Mouse (Mus musculus) layer of hippocampus, adult 11-12 months (tissue): Measurements from ENCODE around the gene Prx.
A peak's percentile ranks its signal among the peaks of the same experiment; 100 is the strongest.
"Not testable (repeated sequence)": the region's sequence is repeated elsewhere in the genome, so short reads cannot be mapped to it uniquely, and the experiment has no call there.

Source experiments
- DNase-seq: peaks from one replicate; pipeline ENCODE4 v3.0.0; 2022; ENCODE audit warnings: low spot score

Prx gene

DNA sequence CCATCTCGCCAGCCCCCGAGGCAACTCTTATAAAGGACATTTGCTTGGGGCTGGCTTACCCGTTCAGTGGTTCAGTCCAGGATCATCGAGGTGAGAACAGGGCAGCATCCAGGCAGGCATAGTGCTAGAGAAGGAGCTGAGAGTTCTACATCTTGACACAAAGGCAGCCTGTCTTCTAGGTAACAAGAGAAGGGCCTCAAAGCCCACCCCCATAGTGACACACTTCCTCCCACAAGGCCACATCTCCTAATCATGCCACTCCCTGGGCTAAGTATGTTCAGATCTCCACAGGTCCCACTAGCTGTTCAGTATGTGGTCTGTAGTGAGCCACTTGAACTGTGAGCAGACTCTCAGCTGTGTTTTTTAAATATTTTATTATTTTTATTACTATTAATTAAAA, 15.3 kb upstream of the Prx start:
- no peak for DNase-seq

DNA sequence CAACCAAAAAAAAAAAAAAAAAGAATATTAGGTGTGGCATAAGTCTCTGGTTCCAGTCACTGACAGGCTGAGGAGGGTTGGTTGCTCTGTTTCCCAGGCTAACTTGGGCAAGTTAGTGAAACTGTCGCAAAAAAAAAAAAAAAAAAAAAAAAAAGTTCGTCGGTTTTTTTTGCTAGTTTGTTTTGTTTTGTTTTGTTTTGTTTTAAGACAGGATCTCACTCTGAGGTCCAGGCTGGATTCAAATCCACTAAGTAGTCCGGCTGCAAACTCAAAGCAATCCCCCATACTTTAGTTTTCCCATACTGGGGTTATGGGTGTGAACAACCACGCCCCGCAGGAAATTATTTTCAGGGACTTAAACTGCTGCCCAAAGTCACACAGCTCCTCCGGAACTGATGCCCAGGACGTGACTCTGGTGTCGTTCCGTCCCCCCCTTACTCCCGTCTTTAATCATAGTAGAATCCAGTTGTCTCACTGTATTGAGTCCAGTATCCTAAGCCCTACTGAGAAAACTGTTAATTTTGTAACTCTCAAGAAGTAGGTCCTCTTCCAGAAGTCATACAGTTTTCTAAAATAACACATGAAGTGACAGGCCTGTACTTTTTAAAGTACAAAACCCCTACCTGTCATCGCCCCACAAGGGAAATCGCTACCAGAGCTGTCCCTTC, 12.9 kb upstream of the Prx start:
- no peak for DNase-seq

DNA sequence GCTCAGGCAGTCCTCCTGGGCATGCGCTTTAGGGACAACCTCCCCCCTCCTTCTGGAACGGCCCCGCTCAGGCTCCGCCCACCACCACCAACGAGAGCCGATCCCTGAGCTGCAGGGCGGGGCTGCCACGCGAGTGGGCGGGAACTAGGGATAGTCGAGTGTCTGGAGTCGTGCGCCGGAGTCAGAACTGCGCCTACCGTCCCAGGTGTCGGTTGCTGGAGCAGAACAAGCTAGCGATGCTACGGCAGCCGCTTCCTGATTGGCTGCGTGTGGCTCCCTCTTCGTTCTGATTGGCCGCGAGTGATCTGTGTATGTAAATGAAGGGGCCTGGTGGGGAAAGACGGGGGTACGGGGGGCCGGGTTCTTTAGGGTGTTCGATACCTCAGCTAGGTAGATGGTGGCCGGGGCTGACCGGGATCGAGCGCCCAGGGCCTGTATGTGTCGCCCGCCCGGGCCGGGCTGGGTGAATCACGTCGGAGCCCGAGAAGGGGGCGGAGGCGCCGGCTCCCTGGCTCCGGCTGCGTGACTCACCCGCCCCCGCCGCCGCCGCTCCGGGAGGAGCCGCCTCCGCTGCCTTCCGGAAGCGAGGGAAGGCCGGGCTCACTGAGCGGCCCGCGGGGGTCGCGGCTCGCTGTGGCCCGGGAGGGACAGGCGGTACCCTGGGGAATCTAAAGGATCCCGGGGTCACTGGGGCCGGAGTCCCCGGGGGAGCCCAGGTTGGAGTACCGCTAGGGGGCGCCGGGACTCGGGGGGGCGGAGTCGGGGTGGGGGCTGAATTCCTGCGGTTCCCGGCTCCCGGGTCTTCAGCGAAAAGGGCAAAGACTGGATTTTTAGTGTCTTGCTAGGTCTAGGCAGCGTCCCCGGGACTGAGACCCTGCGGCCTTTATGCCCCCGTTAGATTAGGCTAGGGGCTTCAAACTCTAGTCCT, 12.1 kb upstream of the Prx start, which contains the start of gene Sertad1:
Gene Sertad1 (plus strand): TSS at position 141 of the 928 bp plus-strand sequence.
- peak; percentile 99 for DNase-seq

DNA sequence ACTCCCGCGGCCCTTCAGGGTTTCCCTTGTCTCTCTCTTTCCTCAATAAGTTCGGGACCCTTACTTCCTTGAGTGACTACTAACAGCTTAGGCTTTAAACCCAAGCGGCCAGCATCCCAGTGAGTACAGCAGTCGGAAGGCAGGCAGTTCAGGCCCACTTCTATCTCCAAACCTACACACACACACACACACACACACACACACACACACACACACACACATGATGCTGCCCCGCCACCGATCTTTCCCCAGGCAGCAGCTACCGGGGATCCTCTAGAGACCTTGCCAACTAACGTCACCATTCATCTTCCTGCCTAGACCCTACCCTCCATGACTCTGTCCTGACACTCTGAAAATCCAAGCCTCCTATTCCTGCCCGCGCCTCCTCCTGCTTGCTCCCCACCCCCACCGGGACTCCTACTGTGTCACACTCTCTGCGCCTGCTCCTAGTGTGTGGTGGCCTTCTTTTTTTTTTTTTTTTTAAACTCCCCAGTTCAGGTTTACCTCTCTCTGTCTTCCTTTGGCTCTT, 11.3 kb upstream of the Prx start:
- DNase-seq: peak; percentile 61

DNA sequence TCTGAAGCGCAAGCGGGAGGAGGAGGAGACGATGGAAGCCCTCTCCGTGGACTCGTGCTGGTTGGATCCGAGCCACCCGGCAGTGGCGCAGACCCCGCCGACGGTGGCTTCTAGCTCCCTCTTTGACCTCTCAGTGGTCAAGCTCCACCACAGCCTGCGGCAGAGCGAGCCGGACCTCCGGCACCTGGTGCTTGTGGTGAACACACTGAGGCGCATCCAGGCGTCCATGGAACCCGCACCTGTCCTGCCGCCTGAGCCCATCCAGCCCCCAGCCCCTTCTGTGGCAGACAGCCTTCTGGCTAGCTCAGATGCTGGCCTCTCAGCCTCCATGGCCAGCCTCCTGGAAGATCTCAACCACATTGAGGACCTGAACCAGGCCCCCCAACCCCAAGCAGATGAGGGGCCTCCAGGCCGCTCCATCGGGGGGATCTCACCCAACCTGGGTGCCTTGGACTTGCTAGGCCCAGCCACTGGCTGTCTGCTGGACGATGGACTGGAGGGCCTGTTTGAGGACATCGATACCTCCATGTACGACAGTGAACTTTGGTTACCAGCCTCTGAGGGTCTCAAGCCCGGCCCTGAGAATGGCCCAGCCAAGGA, 9.8 kb upstream of the Prx start:
- no peak for DNase-seq

DNA sequence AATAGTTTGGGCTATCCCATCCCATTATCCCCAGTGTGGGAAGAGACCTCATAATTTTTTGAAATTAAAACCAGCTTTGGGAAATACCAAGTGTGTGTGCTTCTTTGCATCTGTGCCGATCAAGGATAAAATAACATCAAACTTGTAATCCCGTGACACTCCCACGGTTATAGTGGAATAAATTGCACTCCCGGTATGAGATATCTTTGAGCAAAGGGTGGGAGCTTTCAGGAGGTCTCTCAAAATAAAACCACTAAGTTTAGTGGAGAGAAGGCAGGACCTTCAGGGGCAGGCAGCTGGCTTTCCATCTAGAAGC, 8.9 kb upstream of the Prx start:
- DNase-seq: no peak

DNA sequence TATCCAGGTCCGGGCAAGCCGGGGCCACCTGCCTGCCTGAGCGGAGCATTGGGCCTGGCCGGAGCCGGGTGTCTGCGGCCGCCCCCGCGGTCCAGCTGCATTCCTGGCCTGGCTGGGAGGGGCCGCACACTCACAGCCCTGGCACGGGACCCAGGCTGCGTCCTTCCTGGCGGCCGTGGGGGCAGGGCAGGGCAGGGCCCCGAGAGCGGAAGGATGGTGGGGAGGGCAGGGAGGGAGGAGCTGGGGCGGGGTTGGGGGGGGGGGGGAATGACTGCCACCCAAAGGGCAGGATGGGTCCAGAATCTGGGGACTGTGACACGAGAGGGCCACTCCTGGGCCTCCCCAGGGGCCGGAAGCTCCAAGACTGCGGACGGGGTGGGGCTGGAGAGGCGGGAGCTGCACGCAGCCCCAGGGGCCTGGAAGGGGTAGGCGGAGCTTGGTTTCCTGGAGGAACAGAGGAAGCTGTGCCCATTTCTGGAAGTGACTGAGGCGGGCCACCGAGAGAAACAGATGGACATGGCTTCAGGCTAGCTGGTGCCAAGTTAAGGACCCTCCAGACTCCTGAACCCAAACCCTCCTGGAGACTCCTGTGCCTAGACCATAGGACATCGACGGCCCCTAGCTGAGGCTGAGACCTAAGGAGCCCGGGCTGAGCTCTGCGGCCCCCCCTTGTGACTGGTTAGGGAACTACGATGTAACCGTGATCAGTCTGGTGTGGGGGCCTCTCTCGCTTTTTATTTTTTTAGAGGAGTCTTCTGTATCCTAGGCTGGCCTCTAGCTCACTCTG, 8.4 kb upstream of the Prx start:
- DNase-seq: peak; percentile 89

DNA sequence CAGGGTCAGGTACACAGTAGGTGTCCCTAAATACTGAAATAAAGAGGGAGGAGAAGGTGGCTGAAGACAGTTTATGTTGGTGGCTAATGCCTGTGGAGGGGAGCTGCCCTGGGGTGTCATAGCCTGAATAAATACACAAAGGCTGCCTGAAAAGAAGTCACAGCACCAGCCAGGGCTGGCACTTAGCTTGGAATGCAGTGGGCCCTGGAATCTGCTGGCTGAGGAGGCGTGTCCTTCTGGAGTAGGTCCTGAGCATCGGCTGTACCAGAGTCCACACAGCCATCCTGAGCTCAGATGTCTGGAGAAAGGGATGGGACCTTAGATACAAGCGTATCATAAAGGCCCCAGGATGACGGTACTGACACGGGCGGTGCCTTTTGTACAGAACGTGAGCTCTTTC, 7.3 kb upstream of the Prx start:
- no peak for DNase-seq

DNA sequence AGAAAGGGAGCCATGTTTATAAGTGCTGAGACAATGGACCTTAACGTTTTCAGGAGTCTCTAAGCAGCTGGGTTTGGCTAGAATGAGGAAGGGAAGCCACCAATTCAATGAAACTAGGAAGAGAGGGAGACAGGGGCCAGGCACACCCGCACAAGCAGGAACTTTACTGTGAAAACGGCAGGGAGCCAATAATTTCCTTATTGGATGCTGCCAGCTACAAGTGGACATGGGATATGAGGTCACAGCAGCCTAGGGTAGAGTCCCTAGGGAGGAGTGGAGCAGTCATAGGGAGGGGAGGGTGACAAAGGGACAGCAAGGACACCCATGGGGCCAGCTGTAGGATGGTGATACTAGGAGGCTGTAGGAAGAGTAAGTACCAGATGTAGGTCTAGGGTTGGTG, 6.1 kb upstream of the Prx start:
- no peak for DNase-seq

DNA sequence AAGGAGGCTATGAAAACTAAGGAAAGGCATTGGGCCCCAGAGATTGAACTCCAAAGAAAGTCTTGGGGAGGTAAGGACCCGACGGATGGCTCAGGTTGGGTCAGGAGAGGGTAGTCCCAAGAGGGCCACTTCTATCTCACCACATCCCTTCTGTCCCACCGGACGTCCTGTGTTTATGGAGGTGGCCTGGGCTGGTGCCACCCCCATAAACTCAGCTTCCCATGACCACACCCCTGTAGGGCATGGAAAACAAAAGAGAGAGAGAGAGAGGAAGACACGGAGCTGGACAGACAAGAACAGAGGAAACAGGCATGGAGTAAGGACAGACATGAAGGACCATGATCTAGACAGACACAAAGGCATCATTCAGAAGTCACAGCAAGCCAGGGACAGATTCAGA, 5.7 kb upstream of the Prx start:
- DNase-seq: no peak

DNA sequence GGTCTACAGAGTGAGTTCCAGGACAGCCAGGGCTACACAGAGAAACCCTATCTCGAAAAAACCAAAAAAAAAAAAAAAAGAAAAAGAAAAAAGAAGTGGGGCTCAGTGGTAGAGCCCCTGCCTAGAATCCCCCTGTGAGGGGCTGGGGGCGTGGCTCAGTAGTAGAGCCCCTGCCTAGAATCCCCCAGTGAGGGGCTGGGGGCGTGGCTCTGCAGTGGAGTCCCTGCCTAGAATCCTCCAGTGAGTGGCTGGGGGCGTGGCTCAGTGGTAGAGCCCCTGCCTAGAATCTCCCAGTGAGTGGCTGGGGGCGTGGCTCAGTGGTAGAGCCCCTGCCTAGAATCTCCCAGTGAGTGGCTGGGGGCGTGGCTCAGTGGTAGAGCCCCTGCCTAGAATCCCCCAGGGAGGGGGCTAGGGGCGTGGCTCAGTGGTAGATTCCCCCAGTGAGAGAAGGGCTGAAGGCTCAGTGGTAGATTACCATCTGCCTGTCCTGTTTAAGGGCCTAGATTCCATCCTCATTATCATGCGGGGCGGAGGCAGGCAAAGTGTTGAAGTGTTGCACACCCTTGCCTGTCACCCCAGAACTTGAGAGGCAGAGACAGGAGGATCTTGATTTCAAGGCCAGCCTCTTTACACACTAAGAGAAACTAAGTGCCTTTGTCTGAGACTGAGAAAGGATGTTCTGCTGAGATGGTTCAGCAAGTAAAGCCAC, 4.3 kb upstream of the Prx start:
- not testable (repeated sequence) for DNase-seq

DNA sequence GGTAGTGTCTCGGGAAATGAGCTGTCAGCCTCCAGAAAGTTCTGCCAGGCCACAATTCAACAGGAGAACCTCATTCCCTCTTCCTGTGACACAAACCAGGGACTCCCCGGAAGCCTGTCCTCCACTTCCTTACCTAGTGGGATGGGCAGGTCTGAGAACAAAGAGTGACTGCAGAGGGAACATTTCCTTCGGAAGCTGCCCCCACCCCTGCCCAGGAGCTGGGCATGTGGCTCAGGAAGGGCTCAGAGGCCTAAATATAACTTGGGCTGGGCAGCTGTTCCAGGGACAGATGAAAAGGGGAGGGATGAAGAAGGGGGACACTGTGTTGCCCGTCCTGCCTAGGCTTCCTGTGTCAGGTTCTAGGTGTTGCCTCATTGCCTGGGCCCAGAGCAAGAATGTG, 2.5 kb downstream of the Prx start:
- no peak for DNase-seq

DNA sequence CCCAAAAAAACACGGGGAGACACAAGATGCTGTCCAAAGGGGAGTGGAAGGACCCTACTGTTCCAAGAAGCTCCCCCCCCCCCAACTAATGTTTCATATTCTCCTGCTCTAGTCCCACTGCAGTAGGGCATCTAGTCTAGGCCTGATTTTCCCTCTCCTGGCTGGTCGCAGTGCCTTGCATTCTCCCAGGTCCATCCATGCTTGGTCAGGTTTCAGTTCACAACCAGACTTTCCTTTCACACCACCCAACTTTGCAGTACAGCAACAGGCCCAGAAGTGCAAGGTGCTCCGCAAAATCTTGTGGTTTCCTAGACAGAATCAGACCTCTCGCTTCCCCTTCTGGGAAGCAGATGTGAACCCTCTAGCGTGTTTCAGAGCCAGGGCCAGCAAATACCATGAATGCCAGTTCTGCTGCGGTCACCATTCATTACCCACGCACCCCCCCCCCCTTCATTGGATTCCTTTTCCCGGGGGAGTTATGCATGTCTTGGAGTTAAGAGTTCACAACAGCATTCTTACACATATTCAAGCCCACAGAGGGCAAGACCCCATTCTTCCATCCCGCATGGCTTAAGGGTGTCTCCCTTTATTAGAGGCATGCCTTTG, 7.7 kb downstream of the Prx start:
- DNase-seq: no peak

DNA sequence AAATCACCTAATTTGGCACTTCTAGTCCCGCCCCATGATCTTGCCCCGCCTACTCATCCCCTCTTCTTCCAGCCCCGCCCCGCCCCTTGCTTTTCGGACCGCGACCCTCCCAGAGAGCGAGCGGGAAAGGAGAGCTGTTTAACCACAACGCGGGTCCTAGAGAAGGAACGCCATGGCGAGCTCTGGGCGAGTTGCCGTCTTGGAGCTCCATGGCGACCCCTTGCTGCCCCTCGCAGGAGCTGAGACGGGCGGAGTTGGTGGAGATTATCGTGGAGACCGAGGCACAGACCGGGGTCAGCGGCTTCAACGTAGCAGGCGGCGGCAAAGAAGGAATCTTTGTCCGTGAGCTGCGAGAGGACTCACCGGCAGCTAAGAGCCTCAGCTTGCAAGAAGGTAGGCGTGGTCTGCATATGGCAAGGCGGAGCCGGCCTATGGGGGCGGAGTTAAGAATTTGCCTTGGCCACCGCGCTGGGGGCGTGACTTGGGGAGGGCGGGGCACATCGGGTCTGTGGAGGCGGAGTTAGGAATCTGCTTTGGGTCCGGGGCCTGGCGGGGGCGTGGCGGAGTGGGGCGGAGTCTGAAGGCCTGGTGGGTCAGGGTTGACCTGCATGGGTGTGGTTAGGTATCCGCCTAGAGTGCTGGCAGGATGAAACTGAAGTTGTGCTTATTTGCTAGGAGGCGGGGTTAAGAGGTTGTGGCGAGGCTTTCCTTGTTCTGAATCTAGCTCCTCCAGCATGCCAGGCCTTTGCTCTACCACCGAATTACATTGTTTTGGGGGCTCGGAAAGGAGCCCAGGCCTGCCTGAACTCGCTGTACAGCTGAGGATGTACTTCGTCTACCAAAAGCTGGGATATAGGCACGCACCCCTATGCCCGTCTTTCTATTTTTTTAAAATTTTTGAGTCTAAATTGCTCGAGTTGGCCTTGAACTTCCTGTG, 8.9 kb downstream of the Prx start:
- DNase-seq: peak; percentile 93

DNA sequence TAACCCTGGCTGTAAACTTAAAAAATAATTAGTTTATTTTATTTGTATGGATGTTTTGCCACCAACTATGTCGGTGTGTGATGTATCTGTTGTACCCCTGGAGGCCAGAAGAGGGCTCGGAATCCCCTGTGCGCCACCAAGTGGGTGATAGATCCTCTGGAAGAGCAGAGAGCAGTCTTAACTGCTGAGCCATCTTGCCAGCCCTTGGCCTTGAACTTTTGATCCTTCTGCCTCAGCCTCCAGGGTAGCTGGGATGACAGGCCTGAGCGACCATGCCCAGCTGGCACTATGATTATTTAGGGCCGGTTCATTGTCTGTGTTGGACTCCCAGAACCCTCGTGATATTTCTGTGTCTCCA, 9.5 kb downstream of the Prx start:
- peak; percentile 60 for DNase-seq

DNA sequence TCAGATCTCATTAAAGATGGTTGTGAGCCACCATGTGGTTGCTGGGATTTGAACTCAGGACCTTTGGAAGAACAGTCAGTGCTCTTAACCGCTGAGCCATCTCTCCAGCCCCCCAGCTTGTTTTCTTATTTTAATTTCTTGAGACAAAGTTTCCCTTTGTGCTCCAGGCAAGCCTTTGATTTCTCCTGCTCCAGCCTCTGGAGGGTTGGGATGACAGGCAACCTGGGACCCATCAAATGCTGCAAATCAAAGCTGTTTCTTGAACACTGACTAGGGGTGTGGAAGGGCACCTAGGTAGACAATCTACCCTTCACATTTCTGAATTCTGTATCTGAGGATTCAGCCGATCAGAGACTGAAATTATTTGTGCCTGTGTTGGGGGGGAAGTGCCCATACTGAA, 11.7 kb downstream of the Prx start:
- DNase-seq: no peak

DNA sequence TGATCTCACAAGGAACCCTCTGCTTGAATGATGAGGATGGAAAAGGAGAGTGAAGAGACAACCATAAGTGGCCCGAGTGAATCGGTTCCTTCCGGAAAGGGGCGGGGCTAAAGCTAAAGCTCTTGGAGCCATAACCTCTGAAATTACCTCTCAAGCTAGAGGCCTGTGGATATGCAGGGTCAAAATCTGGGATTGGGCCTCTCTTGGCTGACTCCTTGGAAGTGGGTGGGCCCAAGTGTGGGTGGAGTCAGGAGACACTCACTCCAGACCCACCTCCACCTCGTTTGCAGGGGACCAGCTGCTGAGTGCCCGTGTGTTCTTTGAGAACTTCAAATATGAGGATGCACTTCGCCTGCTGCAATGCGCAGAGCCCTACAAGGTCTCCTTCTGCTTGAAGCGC, 15.8 kb downstream of the Prx start:
- no peak for DNase-seq

DNA sequence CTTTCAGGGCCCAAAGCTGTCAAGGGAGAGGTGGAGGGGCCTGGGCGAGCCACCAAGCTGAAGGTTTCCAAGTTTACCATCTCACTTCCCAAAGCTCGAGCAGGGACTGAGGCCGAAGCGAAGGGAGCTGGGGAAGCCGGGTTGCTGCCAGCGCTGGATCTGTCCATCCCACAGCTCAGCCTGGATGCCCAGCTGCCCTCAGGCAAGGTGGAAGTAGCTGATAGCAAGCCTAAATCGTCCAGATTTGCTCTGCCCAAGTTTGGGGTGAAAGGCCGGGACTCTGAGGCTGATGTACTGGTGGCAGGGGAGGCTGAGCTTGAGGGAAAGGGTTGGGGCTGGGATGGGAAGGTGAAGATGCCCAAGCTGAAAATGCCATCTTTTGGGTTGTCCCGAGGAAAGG, 19.2 kb downstream of the Prx start:
- DNase-seq: no peak

DNA sequence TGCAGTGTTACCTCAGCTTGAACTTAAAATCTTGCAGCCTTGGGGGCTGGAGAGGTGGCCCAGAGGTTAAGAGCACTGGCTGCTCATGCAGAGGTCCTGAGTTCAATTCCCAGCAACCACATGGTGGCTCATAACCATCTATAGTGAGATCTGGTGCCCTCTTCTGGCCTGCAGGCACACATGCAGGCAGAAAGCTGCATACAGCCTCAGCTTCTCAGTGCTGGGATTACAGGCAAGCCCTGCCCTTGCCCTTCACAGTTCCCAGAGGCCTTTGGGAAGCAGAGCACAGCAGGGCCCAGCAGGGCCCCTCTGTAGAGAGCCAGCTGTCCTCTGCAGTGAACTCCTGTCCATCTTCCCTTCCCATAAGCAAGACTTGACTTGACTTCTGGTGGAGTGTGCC, 21.0 kb downstream of the Prx start:
- no peak for DNase-seq

DNA sequence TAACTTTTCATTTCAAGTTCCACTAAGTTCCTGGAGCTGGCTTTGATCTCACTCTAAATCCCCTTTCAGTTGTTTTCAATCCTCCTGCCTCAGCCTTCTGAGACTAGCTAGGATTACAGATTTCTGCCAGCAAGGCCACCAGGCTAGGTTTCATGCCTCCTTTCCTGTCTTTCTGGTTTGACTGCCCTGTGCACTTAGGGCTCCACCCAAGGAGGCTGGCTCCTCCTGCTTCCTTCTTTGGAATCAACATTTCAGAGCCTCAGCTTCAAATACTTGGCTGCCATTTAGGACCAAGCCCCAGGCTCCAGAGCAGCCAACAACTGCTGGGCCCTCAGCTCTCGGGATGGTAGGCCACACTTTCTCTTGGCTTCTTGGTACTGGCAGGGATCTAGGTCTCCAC, 21.5 kb downstream of the Prx start:
- DNase-seq: no peak
